ENCODE assay signal across 18 mouse cellular contexts in the genomic region with DNA sequence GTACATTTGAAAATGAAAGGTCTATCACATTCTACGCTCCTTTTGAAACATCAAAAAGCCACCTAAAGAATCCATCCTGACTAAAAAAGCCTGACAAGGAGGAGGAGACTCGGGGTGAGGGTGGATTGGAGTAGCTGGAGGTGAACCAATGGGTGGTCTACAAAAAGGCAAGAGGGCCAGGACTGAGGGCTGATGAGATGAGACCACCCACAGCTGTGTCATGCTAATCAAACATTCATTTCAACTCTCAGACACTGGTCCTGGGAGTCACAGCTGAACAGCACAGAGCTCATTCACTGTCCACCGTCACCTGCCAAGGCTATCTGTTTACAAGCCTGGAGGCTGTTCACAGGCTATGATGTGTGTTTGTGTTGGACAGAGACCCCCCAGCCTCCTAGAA.
A peak's percentile ranks its signal among the peaks of the same experiment; 100 is the strongest.
DNase-seq lines count a peak whose midpoint lies in the region; ATAC-seq and TF ChIP-seq lines count a peak whose summit lies in the region.
"Had no signal": no experiment of that assay in that cellular context is flagged by ENCODE, and none has a peak within 500 bp of the region (broad histone marks: within the 10 kb centered on the region; RNA-seq: fewer than 3 reads in every experiment).

No protein-coding gene starts in this region.

- no peak overlapping the region for H3K27ac ChIP-seq in forebrain, embryonic 14.5 days (ENCODE audit: low read depth, low read length)
- no peak overlapping the region for H3K27ac ChIP-seq in forebrain, embryonic 15.5 days (replicated peaks)
- H3K27ac ChIP-seq in lung, embryonic 14.5 days (ENCODE audit: low read depth): no peak overlapping the region
- H3K27ac ChIP-seq: kidney, embryonic 15.5 days; liver, embryonic 14.5 days; neural tube, embryonic 13.5 days had no signal

- H3K4me1 ChIP-seq in forebrain, embryonic 14.5 days (ENCODE audit: control insufficient read depth, insufficient read depth, low read length): no peaks in the 10 kb centered on the region
- H3K4me1 ChIP-seq in forebrain, embryonic 15.5 days: no peaks in the 10 kb centered on the region
- no peaks in the 10 kb centered on the region for H3K4me1 ChIP-seq in lung, embryonic 14.5 days (ENCODE audit: insufficient read depth)
- H3K4me1 ChIP-seq: kidney, embryonic 15.5 days; neural tube, embryonic 13.5 days had no signal

- peak; percentile 4 for DNase-seq in forebrain, embryonic 14.5 days (ENCODE audit: low spot score)
- no peak for DNase-seq in lung, embryonic 14.5 days
- no peak for DNase-seq in lung, postnatal 4 days
- DNase-seq in thymus, postnatal 4 days: peak; percentile 38
- no peak for DNase-seq in thymus, postnatal 0 days (ENCODE audit: low spot score)
- no peak for DNase-seq in kidney, postnatal 36 days
- DNase-seq: cerebellum, adult 18-20 months; cerebellum, postnatal 25 days; heart, postnatal 14 days; right cerebral cortex, postnatal 14 days had no signal

- 71% methylated on average over 3 of the region's 3 CpGs for WGBS in forebrain, embryonic 14.5 days
- 75% methylated on average over 3 of the region's 3 CpGs for WGBS in forebrain, embryonic 15.5 days
- 22% methylated on average over 3 of the region's 3 CpGs for WGBS in lung, embryonic 14.5 days

- TF ChIP-seq CTCF in lung, embryonic 14.5 days (IDR thresholded peaks at IDR 0.05; ENCODE audit: low read depth): no peak

- H3K36me3 ChIP-seq in forebrain, embryonic 14.5 days (ENCODE audit: control insufficient read depth, insufficient read depth, low read length): no peaks in the 10 kb centered on the region
- no peaks in the 10 kb centered on the region for H3K36me3 ChIP-seq in forebrain, embryonic 15.5 days
- H3K36me3 ChIP-seq in lung, embryonic 14.5 days (ENCODE audit: insufficient read depth): no peaks in the 10 kb centered on the region
- H3K36me3 ChIP-seq: kidney, embryonic 15.5 days; neural tube, embryonic 13.5 days had no signal

- H3K9ac ChIP-seq in forebrain, embryonic 14.5 days (ENCODE audit: low read length): no peak overlapping the region
- no peak overlapping the region for H3K9ac ChIP-seq in forebrain, embryonic 15.5 days (replicated peaks)
- H3K9ac ChIP-seq in lung, embryonic 14.5 days: no peak overlapping the region
- H3K9ac ChIP-seq: kidney, embryonic 15.5 days; liver, embryonic 14.5 days; neural tube, embryonic 13.5 days had no signal

- H3K27me3 ChIP-seq in forebrain, embryonic 14.5 days (replicated peaks; ENCODE audit: control insufficient read depth, insufficient read depth, low read length): no peaks in the 10 kb centered on the region
- no peaks in the 10 kb centered on the region for H3K27me3 ChIP-seq in forebrain, embryonic 15.5 days
- H3K27me3 ChIP-seq in lung, embryonic 14.5 days (ENCODE audit: insufficient read depth, low read length): no peaks in the 10 kb centered on the region
- H3K27me3 ChIP-seq: kidney, embryonic 15.5 days; neural tube, embryonic 13.5 days had no signal

- peak; percentile 23; the same call in 1 of the 2 replicates for ATAC-seq in forebrain, embryonic 14.5 days
- ATAC-seq in forebrain, embryonic 15.5 days (replicated peaks): no peak; the same call in 1 of the 2 replicates
- peak; percentile 52; the same call in 1 of the 2 replicates for ATAC-seq in lung, embryonic 14.5 days (ENCODE audit: insufficient read depth)
- ATAC-seq: forebrain, embryonic 16.5 days; hindbrain, embryonic 16.5 days; intestine, postnatal 0 days had no signal

- no peak overlapping the region for H3K4me3 ChIP-seq in forebrain, embryonic 14.5 days (ENCODE audit: low read depth, low read length)
- H3K4me3 ChIP-seq in forebrain, embryonic 15.5 days: no peak overlapping the region
- H3K4me3 ChIP-seq in lung, embryonic 14.5 days (ENCODE audit: low read depth, low read length): no peak overlapping the region
- H3K4me3 ChIP-seq: kidney, embryonic 15.5 days; neural tube, embryonic 13.5 days had no signal

- H3K4me2 ChIP-seq in forebrain, embryonic 14.5 days (ENCODE audit: low read length): no peak overlapping the region
- H3K4me2 ChIP-seq in forebrain, embryonic 15.5 days (replicated peaks): no peak overlapping the region
- H3K4me2 ChIP-seq in lung, embryonic 14.5 days: no peak overlapping the region
- H3K4me2 ChIP-seq: heart, embryonic 11.5 days; kidney, embryonic 15.5 days; neural tube, embryonic 13.5 days had no signal

- H3K9me3 ChIP-seq in forebrain, embryonic 14.5 days (replicated peaks; ENCODE audit: control insufficient read depth, low read length): no peaks in the 10 kb centered on the region
- no peaks in the 10 kb centered on the region for H3K9me3 ChIP-seq in forebrain, embryonic 15.5 days
- H3K9me3 ChIP-seq in lung, embryonic 14.5 days (ENCODE audit: low read depth, low read length): no peaks in the 10 kb centered on the region
- H3K9me3 ChIP-seq: kidney, embryonic 15.5 days; neural tube, embryonic 13.5 days had no signal

Comparison
In these comparisons a context has a peak if more than half of its experiments do, and no peak if none do; other contexts are left out.
1. DNase-seq: peak in forebrain, embryonic 14.5 days (single experiment) and thymus, postnatal 4 days (single experiment); none in lung, embryonic 14.5 days (single experiment), lung, postnatal 4 days (0 of 2), thymus, postnatal 0 days (single experiment) and kidney, postnatal 36 days (0 of 2).